Mouse (Mus musculus): ENCODE results near the gene Itpk1.

The Itpk1 gene

DNA sequence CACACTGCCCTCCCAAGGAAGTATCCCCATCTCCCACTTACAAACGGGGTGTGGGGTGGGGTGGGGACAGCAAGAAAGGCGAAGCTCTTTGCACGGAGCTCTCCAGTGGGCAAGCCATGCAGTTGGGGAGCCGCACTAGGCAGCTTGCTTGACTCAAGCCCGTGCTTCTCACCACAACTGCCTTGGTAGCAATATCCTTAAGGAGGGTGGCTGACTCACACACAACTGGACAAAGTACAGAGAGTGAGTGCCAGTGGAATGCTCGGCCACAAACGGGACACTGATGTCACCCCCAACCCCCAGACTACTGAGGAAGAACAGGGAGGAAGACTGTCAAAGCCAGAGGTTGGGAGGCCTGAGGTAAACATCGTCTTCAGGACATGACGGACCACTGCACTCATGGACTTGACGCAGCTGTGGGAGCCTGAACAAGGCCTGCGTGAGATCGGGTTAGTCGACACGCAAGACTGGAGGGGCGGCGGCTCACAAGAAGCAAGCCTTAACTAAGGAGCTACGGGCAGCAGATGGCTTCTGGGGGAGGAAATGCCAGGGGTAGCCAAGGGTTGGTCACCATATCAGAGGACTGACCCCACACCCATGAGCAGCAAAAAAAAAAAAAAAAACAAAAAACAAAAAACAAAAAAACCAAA is 113.9 kb downstream of the Itpk1 start:
- no peak for DNase-seq

DNA sequence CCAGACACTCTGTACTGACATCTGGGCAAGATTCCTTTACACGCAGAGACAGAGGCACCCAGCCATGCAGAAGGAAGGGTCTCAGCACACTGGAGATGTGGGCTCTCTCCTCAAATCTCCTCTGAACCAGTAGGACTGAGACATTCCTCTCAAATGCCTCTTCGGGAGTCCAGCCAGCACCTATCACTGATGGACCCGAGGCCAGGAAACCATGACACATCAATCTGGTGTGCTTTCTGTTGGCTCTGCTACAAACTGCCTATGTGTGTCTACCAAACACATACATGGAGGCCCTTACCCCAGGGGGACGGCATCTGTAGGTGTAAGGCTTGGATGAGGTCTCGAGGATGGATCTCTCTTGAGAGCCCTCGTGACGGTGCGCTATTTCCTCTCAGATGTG is 117.6 kb downstream of the Itpk1 start:
- no peak for DNase-seq

DNA sequence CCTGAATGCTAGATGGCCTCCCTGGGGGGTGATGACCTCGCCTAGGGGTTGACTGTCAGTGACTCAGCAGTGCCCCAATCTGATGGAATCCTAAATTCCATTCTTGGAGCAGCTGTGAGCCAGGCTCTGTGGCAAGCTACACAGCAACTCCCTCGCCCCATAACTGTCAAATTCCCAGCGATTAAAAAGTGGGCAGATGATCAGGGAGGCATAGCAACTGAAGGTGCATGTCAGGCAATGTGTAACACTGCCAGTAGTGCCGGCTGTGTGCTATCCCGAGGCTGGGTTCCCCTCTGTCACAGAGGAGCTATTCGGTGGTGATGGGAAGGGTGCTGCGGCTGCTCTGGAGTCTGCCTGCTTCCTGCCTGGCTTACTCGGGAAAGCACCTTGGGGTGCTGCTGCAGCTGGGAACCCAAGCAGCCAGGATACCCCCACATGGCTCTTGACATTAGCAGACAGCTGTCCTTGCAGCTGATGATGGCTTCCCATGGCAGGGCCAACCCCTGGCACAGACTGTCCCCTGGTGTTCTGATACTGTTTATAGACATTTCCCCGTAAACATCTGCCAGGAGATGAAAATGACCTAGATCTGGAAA is 118.3 kb downstream of the Itpk1 start:
- no peak for DNase-seq

DNA sequence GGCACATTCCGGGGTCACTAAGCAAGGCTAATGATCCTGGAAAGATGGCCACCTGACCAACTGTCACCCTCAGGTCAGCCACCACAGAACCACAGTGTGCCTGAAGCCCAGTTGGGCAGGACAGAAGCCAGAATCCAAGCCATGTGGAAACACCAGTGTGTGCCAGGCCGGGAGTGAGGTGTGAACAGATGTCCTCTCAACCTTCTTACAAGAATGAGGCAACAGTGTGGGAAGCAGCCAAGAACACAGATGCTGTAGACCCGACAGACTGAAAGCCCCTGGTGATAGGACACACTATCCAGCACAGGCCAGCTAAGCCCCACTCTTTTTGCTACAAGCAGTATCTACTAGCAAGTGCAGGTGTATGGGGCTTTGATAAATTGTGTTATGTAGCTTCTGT is 119.3 kb downstream of the Itpk1 start:
- DNase-seq, result peak; percentile 59 to 65

- DNase-seq, result no peak
Observed at GRCm38 (mm10) chr12:102582441-102582840, 122.3 kb downstream of the Itpk1 start.

GRCm38 (mm10) chr12:102581579-102582196 is 123.0 kb downstream of the Itpk1 start:
- DNase-seq, result no peak

- DNase-seq, result peak; percentile 92 to 95
Observed at GRCm38 (mm10) chr12:102579041-102579440, 125.7 kb downstream of the Itpk1 start.

- DNase-seq, result no peak
Observed at GRCm38 (mm10) chr12:102576659-102577398, 127.9 kb downstream of the Itpk1 start.

DNA sequence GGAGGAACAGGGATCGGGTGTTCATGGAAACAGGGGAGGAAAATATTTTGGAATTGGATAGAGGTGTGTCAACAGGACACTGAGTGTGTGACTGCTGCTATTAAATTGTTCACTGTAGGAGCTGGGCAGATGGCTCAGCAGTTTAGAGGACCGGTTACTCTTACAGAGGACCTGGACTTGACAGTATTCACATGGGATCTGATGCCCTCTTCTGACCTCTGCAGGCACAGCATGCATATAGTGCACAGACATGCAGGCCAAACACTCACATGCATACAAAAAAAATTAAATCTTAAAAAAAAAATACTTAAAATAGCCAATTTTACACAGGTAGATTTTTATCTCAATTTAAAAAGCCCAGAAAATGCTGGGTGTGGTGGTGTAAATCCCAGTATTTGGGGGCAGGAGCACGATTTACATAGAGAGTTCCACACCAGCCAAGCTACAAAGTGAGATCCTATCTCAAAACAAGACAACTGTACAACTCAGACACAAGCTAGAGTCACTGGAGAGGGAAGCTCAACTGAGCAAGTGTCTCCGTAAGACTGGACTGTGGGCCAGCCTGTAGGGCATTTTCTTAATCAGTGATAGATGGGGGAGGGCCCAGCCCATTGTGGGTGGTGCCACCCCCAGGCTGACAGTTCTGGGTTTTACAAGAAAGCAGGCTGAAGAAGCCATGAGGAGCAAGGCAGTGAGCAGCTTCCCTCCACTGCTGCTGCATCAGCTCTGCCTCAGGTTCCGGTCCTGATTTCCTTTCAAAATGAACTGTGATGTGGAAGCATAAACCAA is 129.0 kb downstream of the Itpk1 start:
- DNase-seq, result peak in 1 of 2 experiments; percentile 60

- no peak for DNase-seq
Observed at GRCm38 (mm10) chr12:102573036-102573435, 131.7 kb downstream of the Itpk1 start.

DNA sequence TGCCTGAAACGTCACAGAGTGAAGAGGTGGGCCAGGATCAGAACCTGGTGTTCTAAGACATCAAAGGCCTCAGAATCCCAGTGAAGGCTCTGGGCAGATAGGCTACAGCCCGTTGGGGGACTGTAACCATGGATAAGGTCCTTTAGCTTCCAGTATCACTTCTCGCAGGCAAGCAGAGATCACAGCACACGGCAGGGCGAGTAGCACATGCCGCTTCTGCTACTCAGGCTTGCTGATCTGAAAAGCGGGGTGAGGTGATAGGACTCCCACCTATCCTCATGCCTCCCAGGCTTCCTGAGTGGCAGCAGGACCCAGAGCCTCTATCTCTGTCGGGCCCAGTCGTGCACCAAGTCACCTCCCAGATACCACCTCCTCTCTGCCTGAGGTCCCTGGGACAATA is 133.1 kb downstream of the Itpk1 start:
- DNase-seq, result no peak

GRCm38 (mm10) chr12:102570734-102571133 is 134.0 kb downstream of the Itpk1 start:
- DNase-seq, result no peak

- DNase-seq, result peak; percentile 75 to 77
Observed at GRCm38 (mm10) chr12:102570111-102570510, 134.6 kb downstream of the Itpk1 start.

DNA sequence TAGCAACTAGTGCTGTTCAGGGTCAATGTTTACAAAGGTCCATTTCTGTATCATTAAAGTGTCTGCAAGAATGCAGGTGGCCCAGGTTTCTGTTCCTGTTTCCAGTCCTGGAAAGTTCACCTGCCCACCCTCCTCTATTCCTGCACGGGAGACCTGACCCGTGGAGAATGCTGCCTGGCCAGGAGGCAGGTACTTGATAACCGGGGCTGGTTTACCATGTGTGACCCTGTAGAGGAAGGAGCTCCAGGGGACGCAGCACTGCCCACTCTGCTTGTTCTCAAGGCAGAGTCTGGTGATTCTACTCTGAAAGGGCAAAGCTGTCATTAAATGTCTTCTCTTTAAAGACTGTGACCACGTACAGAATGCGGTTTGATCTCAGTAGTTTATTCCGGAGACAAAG is 136.5 kb downstream of the Itpk1 start:
- no peak for DNase-seq

- DNase-seq, result peak in 1 of 2 experiments; percentile 54
Observed at GRCm38 (mm10) chr12:102566951-102567350, 137.8 kb downstream of the Itpk1 start.

- DNase-seq, result peak in 1 of 2 experiments; percentile 3
Observed at GRCm38 (mm10) chr12:102565086-102565485, 139.6 kb downstream of the Itpk1 start.

GRCm38 (mm10) chr12:102557372-102557771 is 147.4 kb downstream of the Itpk1 start:
- no peak for DNase-seq

- peak; percentile 58 to 62 for DNase-seq
Observed at GRCm38 (mm10) chr12:102555850-102556249, 148.9 kb downstream of the Itpk1 start.

DNA sequence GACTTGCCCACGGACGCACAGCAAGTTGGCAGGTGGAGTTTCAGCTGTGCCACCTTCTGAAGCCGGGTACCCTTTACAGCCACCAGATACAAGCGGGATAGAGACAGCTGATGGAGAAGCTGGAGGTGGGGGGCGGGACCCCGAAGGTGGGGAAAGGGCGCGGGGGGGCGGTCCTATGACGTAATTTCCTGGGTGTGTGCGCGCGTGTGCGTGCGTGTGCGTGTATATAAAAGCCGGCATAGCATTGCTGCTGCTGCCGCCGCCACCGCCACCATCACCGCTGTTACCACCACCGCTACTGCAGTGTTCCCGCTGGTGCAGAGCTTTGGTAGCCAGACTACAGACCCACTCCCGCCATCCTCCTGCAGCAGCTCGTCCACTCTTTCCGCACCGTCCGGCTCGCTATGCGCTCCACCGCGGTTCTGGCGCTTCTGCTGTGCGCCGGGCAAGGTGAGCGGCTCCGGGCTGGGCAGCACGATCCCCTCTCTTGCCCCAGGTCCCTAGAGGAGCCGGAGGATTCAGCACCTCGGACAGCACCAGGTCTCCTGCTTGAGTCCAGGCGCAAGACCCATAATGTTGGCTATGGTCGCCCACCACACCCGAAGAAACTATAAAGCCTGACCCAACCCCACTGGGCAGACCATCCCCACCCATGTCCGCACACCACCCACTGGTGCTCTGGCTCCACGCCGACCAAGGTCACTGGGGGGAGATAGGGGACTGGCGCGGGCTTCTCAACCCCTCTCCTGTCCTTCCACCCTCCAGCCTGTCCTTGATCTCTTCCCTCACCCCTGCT is 149.8 kb downstream of the Itpk1 start, which contains the start of gene Chga:
Gene Chga, plus strand, starts transcription at position 249 of the 796 bp plus-strand sequence.
- DNase-seq, result peak; percentile 94 to 98

DNA sequence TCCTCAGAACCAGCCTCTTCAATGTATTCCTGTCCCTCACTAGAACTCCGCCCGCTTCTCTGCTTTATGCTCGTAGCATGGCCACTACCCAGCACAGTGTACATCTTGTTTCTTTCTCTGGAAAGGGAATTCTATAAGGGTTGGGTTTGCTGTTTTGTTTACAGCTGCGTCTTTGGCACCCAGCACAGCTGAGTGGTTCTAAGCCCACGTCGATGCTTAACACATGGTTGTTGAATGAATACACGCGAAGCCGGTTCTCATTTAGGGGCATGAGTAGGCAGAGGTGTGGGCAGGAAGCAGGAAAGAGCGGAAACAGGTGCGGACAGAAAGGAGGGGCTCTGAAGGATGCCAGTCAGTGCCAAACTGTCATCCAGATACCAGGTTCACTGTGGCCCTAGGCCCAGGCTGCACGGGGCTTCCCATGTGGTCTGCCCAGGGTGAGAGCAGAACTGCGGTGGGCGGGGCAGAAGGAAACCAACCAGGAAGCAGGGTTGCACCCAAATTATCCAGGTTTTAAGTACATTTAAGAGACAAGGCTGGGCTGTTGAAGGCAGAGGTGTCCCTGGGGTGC is 150.9 kb downstream of the Itpk1 start:
- no peak for DNase-seq

- no peak for DNase-seq
Observed at GRCm38 (mm10) chr12:102552001-102552400, 152.7 kb downstream of the Itpk1 start.

Data from cerebellum, postnatal 25 days (tissue).